Mouse (Mus musculus) ES-E14 (cell line): ENCODE measurements at regions not wholly inside any gene's neighbourhood (a gene's known extent, or its start where the extent isn't known, plus 50 kb on each side); places are given as distances from the start of the nearest gene placed in this dataset.

Source experiments
- DNase-seq: peaks from one replicate; pipeline ENCODE4 v3.0.0-alpha.2; 2013; ENCODE audit warnings: low read depth, low spot score
- H3K27ac ChIP-seq: 2 replicates; pipeline ENCODE4 v1.5.1; 2012; ENCODE audit warnings: low read depth, mild to moderate bottlenecking, low read length, moderate library complexity, mixed read lengths; ENCODE audit not compliant: poor library complexity, insufficient read depth, severe bottlenecking
- H3K36me3 ChIP-seq: 2 replicates; pipeline ENCODE4 v1.6.1; 2012; ENCODE audit warnings: mild to moderate bottlenecking, low read length, moderate library complexity, mixed read lengths; ENCODE audit not compliant: control insufficient read depth, poor library complexity, insufficient read depth, severe bottlenecking
- H3K4me1 ChIP-seq, 2 experiments: fragments of 150-350 bp in 1 of 2; sonication (generic) in 1 of 2; 2 replicates each; pipeline ENCODE4 v1.6.1; 2012; ENCODE audit warnings: low read length in 2 of 2, mild to moderate bottlenecking in 1 of 2, mixed read lengths in 1 of 2; ENCODE audit not compliant: control insufficient read depth in 2 of 2, insufficient read depth in 2 of 2, poor library complexity in 1 of 2
- H3K4me3 ChIP-seq, 2 experiments: fragments of 150-350 bp in 1 of 2; sonication (generic) in 1 of 2; 2 replicates each; pipeline ENCODE4 v1.5.1; 2012; ENCODE audit warnings: low read length in 2 of 2, low read depth in 1 of 2, mild to moderate bottlenecking in 1 of 2, mixed read lengths in 1 of 2; ENCODE audit not compliant: insufficient read depth in 1 of 2, poor library complexity in 1 of 2, severe bottlenecking in 1 of 2
- H3K9ac ChIP-seq: 2 replicates; pipeline ENCODE4 v1.6.1; 2012; ENCODE audit warnings: low read depth, mild to moderate bottlenecking, low read length, mixed read lengths; ENCODE audit not compliant: poor library complexity, insufficient read depth, severe bottlenecking
- H3K9me3 ChIP-seq: fragments of 150-350 bp; sonication (generic); 2 replicates; pipeline ENCODE4 v1.6.1; 2012; ENCODE audit warnings: low read depth, mild to moderate bottlenecking, low read length; ENCODE audit not compliant: control insufficient read depth, insufficient read depth
- CHD2 ChIP-seq: IDR thresholded peaks from 2 replicates; pipeline ENCODE4 v1.6.1; 2014; ENCODE audit warnings: mild to moderate bottlenecking, low read depth, low read length, inconsistent platforms
- HCFC1 ChIP-seq: IDR thresholded peaks from 2 replicates; pipeline ENCODE4 v1.6.1; 2012; ENCODE audit warnings: low read length, inconsistent platforms, borderline replicate concordance; ENCODE audit not compliant: insufficient read depth
- MAFK ChIP-seq: IDR thresholded peaks from 2 replicates; pipeline ENCODE4 v1.6.1; 2014; ENCODE audit warnings: mild to moderate bottlenecking, low read depth, low read length, inconsistent platforms; ENCODE audit not compliant: insufficient read depth
- ZC3H11A ChIP-seq: IDR thresholded peaks from 2 replicates; pipeline ENCODE4 v1.6.1; 2012; ENCODE audit warnings: low read depth, mild to moderate bottlenecking, inconsistent platforms, low read length, borderline replicate concordance
- ZNF384 ChIP-seq: IDR thresholded peaks from 2 replicates; pipeline ENCODE4 v1.6.1; 2012; ENCODE audit warnings: low read depth, low read length, inconsistent platforms
- in situ Hi-C, 2 experiments: fragments of 600-800 bp; cut with MboI; formaldehyde crosslinking; loops; one replicate each; pipeline ENCODE4 v1.15.1; 2025; ENCODE audit warnings: low sequenced_read_pairs in 2 of 2, inconsistent platforms in 1 of 2; ENCODE audit not compliant: unreplicated experiment in 2 of 2

- Histone ChIP-seq H3K36me3 (no peaks in the 10 kb centered on the region), H3K4me1 (no peaks in the 10 kb centered on the region), H3K4me3 (no peak overlapping the region), H3K9me3 (no peaks in the 10 kb centered on the region), H3K9ac (no peak overlapping the region), H3K27ac (no peak overlapping the region)
- no peak for DNase-seq
- in situ Hi-C loops = no loop called here
- TF ChIP-seq MAFK (no peak), CHD2 (no peak), HCFC1 (no peak), ZNF384 (no peak), ZC3H11A (no peak)
These were observed 409.5 kb downstream of the Fat4 start for GRCm38 (mm10) chr3:39296257-39296656.

GRCm38 (mm10) chr3:39309487-39309886 lies 422.7 kb downstream of the Fat4 start:
- no peak for DNase-seq
- in situ Hi-C loops = no loop called here
- Histone ChIP-seq H3K27ac (no peak overlapping the region), H3K36me3 (no peaks in the 10 kb centered on the region), H3K4me3 (no peak overlapping the region), H3K4me1 (no peaks in the 10 kb centered on the region), H3K9ac (no peak overlapping the region), H3K9me3 (no peaks in the 10 kb centered on the region)
- TF ChIP-seq CHD2 = no peak
- no peak for TF ChIP-seq ZNF384
- no peak for TF ChIP-seq HCFC1
- no peak for TF ChIP-seq ZC3H11A
- no peak for TF ChIP-seq MAFK

DNA sequence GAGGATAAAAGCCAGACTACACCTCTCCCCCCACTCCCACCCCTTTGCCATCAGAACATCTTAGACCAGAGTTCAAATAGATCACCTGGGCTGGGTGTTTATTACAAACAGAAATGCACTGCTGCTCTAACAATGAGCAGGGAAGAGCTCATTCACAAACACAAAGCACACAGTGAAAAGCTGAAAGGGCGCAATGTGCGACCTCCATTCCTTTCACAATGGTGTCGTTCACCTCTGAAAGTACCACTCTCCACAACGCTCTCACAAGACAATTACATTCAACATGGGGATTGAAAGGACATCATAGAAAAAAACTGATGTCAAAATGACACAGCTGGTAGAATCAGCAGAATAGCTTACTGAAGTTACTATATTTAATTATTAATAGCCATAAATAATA lies 426.8 kb downstream of the Fat4 start:
- H3K4me1 ChIP-seq = no peaks in the 10 kb centered on the region
- no peak for TF ChIP-seq ZNF384
- TF ChIP-seq CHD2 = no peak
- no peak for TF ChIP-seq ZC3H11A
- no peak for TF ChIP-seq HCFC1
- TF ChIP-seq MAFK = no peak
- no peak overlapping the region for H3K4me3 ChIP-seq
- no peak overlapping the region for H3K27ac ChIP-seq
- no peak overlapping the region for H3K9ac ChIP-seq
- H3K36me3 ChIP-seq = no peaks in the 10 kb centered on the region
- peak; percentile 19 for DNase-seq
- H3K9me3 ChIP-seq = no peaks in the 10 kb centered on the region
- in situ Hi-C loops = no loop called here

DNA sequence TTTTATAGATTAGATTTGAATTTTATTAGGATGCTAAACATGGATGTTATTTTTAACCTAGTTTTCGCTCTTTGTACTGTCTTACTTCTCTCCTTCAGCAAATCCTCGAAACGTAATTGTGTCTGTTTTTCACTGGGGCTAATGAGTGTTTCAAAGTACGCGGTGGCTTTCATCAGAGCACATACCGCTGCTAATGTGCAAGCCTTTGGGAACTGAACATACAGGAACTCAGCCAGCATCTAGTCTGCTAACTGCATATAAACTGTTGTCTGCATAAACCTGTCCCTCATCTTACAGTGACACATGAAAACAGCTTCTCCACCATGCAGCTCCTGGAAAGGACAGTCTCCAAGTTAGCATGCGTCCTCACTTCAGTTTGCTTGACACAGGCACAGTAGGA lies 434.1 kb downstream of the Fat4 start:
- Histone ChIP-seq H3K9me3 (no peaks in the 10 kb centered on the region), H3K36me3 (no peaks in the 10 kb centered on the region), H3K4me1 (no peaks in the 10 kb centered on the region), H3K9ac (no peak overlapping the region), H3K4me3 (no peak overlapping the region), H3K27ac (no peak overlapping the region)
- DNase-seq = no peak
- no peak for TF ChIP-seq MAFK
- no peak for TF ChIP-seq HCFC1
- no peak for TF ChIP-seq ZC3H11A
- in situ Hi-C loops = no loop called here

GRCm38 (mm10) chr3:39322225-39322624 lies 435.5 kb downstream of the Fat4 start:
- no peak overlapping the region for H3K9ac ChIP-seq
- no peak for DNase-seq
- H3K4me3 ChIP-seq = no peak overlapping the region
- no peaks in the 10 kb centered on the region for H3K4me1 ChIP-seq
- no peak overlapping the region for H3K27ac ChIP-seq
- TF ChIP-seq ZNF384 (no peak), HCFC1 (no peak), CHD2 (no peak), MAFK (no peak), ZC3H11A (no peak)
- in situ Hi-C loops = no loop called here
- no peaks in the 10 kb centered on the region for H3K9me3 ChIP-seq
- no peaks in the 10 kb centered on the region for H3K36me3 ChIP-seq
